Mouse (Mus musculus): ENCODE data around the gene Myo1g. TPM values are rescaled to one million over a fixed set of nuclear protein-coding genes. Genes with fewer than 3 reads are reported as not detected.

Myo1g gene
- polyA plus RNA-seq (2015; fragmentation: Nextera tagmentation; extraction: Ambion mirVana): 1.2 and 4.9 TPM in 2 replicates

DNA sequence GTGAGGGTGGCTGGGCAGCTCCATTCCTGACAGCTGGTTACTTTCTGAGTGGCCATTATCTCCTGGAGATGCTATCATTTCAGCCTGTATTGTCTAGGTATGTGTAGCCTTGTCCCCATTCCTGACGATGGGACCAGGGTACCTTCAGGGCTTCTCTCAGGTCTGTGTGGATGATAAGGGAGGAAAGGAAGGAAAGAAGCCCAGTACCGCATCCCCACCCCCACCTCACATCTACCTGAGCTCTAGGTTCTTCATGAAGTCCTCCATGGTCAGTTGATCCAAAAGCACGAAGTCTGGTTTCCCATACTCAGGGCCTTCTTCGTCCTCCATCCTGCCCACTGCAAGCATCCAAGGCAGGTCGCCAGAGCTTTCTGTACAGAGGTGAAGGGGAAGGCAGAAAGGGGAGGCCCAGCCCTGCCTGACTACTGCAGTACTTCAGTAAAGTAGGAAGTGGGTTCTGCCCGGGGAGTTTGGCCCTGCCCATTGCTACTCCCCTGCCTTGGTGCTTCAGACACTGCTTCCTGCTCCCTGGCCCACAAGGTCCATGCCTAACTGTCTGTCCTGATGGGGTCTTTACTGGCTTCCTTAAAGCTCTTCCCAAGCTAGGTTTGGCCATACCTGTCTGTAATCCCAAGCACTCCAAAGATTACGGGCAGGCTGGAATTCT is at the start of gene Myo1g:
Gene Myo1g (minus strand): TSS at position 459 of the 667 bp plus-strand sequence.
- Histone ChIP-seq H3K9ac (no peak within 1 kb of the TSS), H3K27me3 (no peaks in the 10 kb centered on the region), H3K4me2 (0 out of 2 replicates have a peak within 1 kb of the TSS, but pooled peaks have one; percentile 27), H3K4me1 (replicated peaks) (no peaks in the 10 kb centered on the region), H3K27ac (no peak within 1 kb of the TSS), H3K36me3 (peaks cover 16% of the 10 kb centered on the region), H3K9me3 (replicated peaks) (no peaks in the 10 kb centered on the region), H3K4me3 (peak within 1 kb of the TSS; percentile 17; the same call in 1 of the 2 replicates)
- no peak for ATAC-seq (replicated peaks; ENCODE audit: insufficient number of reproducible peaks, insufficient read depth, low FRiP score, low read depth)
- 54% methylated on average over 7 of the region's 7 CpGs for WGBS

DNA sequence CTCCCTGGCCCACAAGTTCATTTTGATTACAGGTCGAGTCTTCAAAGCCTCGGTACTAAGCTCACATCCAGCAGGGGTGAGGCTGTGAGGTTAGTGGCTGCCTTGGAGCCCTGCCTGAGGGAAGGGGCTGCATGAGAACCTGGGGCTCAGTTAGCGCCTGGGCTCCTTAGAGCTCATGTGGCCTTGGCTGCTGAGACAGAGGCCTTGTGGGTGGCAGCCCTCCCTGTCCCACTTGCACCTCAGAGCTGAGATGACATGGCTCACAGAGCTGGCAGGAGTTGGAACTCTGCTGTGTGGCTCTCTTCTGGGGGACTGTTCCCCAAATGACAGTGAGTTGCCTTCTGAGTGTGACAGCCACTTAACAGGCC is 48.6 kb upstream of the Myo1g start:
- Histone ChIP-seq H3K4me2 (no peak overlapping the region), H3K4me1 (replicated peaks) (peaks cover 18% of the 10 kb centered on the region), H3K36me3 (0 out of 2 replicates have a peak, but pooled peaks cover 3% of the 10 kb centered on the region), H3K27ac (no peak overlapping the region), H3K9ac (no peak overlapping the region), H3K9me3 (replicated peaks) (no peaks in the 10 kb centered on the region), H3K27me3 (no peaks in the 10 kb centered on the region), H3K4me3 (no peak overlapping the region)
- no peak for ATAC-seq (replicated peaks; ENCODE audit: insufficient number of reproducible peaks, insufficient read depth, low FRiP score, low read depth)
- 40% methylated on average over 3 of the region's 3 CpGs for WGBS

DNA sequence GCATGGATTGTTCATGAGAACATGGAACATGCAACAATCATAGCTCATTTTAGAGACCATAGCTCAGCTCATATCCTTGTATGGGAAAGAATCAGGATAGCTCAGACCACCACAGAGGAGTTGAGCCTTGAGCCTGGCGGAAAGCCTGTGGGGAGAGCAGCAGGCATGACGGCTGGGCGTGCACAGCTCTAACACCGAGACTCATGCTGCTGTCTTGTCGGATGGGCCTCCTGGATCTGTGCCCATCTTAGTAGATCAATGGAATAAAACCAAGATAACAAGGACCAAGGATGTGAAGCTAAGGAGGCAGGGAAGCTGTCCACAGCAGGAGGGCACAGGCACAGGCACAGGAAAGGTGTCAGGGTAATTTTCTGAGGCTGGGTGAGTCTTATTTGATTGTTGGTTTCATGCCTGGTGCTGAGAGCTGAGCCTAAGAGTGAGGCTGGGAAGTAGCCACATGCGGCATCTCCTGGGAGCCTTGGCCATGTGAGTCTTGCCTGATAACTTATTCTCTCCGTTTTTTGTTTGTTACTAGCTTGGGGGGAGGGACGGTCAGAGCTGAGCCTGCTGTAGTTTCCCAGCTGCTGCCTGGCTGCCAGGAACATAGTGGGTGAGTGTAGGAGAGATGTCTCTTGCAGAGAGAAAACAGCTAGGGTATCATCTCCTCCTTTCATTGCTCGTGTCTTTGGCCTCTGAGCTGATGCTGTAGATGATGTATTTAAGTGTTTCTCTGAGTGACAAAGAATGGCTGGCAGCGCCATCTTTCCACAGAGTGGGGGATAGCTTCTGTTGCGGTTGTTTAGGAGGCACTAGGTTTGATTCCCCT is 48.0 kb upstream of the Myo1g start:
- WGBS: 54% methylated on average over 11 of the region's 11 CpGs
- H3K9ac ChIP-seq: no peak overlapping the region
- no peaks in the 10 kb centered on the region for H3K27me3 ChIP-seq
- H3K9me3 ChIP-seq (replicated peaks): no peaks in the 10 kb centered on the region
- 0 out of 2 replicates have a peak, but pooled peaks cover 3% of the 10 kb centered on the region for H3K36me3 ChIP-seq
- peaks cover 22% of the 10 kb centered on the region for H3K4me1 ChIP-seq (replicated peaks)
- no peak overlapping the region for H3K4me2 ChIP-seq
- no peak overlapping the region for H3K4me3 ChIP-seq
- no peak for ATAC-seq (replicated peaks; ENCODE audit: insufficient number of reproducible peaks, insufficient read depth, low FRiP score, low read depth)
- H3K27ac ChIP-seq: peak overlapping the region; percentile 28; the same call in 1 of the 2 replicates

DNA sequence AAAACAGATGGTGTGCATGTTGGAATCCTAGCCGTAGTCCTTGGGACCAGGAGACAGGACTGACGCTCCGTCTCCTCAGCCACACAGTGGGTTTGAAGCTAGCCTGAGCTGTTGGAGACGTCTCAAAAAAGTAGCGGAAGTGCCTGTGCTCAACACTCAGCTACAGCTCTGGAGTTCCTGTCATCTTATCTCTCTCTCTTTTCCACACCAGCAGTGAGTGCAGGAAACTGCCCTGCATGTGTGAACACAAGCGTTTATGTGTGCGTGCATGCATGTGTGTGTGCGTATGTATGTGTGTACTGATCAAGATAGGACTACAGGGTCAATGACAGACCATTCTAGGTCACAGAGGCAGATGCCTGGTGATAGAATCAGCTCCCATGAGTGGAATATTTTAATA is 47.2 kb upstream of the Myo1g start:
- WGBS: 40% methylated on average over 8 of the region's 8 CpGs
- Histone ChIP-seq H3K27me3 (no peaks in the 10 kb centered on the region), H3K9me3 (replicated peaks) (no peaks in the 10 kb centered on the region), H3K9ac (no peak overlapping the region), H3K27ac (no peak overlapping the region), H3K4me2 (no peak overlapping the region), H3K4me1 (replicated peaks) (peaks cover 28% of the 10 kb centered on the region), H3K36me3 (0 out of 2 replicates have a peak, but pooled peaks cover 3% of the 10 kb centered on the region), H3K4me3 (no peak overlapping the region)
- 0 out of 2 replicates have a peak, but pooled peaks have one; percentile 47 for ATAC-seq (replicated peaks; ENCODE audit: insufficient number of reproducible peaks, insufficient read depth, low FRiP score, low read depth)

DNA sequence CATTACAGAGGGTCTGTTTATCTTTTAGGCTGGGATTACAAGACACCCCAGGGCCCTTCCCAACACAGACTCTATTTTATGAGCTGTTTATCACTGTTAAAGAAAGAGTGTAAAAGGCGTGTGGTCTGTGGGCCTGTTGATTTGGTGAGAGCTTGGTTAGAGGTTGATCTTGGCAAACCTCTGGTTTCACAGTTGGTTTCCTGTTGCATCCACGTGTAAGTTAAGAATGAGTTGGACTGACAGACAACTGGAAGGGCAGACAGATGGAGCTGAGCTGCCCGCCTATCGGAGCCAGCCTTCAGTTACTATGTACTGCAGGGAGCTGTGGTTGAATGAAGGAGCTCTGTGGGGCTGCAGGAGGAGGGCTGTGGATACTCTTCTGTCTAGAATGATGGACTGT is 45.7 kb upstream of the Myo1g start:
- Histone ChIP-seq H3K9me3 (replicated peaks) (no peaks in the 10 kb centered on the region), H3K4me2 (no peak overlapping the region), H3K36me3 (0 out of 2 replicates have a peak, but pooled peaks cover 2% of the 10 kb centered on the region), H3K27ac (no peak overlapping the region), H3K4me1 (replicated peaks) (peaks cover 30% of the 10 kb centered on the region), H3K27me3 (no peaks in the 10 kb centered on the region), H3K4me3 (no peak overlapping the region), H3K9ac (no peak overlapping the region)
- ATAC-seq (replicated peaks; ENCODE audit: insufficient number of reproducible peaks, insufficient read depth, low FRiP score, low read depth): no peak
- WGBS: 76% methylated on average over 4 of the region's 4 CpGs

DNA sequence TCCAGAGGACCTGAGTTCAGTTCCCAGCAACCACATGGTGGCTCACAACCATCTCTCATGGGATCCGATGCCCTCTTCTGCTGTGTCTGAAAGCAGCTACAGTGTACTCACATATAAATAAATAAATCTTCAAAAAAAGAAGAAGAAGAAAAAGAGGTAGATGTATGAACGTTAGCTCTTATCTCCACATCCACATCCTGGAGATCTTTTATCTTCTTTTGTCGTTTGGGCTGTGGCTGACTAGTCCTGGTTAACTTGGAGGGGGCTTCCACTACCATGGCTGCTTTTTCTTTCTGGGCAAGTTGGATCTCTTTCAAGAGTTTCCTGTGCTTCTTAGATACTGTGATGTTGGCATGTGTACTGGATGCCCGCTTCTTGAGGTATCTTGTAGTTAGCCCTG is 42.4 kb upstream of the Myo1g start:
- Histone ChIP-seq H3K4me3 (no peak overlapping the region), H3K36me3 (no peaks in the 10 kb centered on the region), H3K27me3 (no peaks in the 10 kb centered on the region), H3K9me3 (replicated peaks) (no peaks in the 10 kb centered on the region), H3K9ac (no peak overlapping the region), H3K4me1 (replicated peaks) (peaks cover 16% of the 10 kb centered on the region), H3K4me2 (no peak overlapping the region), H3K27ac (no peak overlapping the region)
- WGBS: 80% methylated on average over 4 of the region's 4 CpGs
- ATAC-seq (replicated peaks; ENCODE audit: insufficient number of reproducible peaks, insufficient read depth, low FRiP score, low read depth): no peak

DNA sequence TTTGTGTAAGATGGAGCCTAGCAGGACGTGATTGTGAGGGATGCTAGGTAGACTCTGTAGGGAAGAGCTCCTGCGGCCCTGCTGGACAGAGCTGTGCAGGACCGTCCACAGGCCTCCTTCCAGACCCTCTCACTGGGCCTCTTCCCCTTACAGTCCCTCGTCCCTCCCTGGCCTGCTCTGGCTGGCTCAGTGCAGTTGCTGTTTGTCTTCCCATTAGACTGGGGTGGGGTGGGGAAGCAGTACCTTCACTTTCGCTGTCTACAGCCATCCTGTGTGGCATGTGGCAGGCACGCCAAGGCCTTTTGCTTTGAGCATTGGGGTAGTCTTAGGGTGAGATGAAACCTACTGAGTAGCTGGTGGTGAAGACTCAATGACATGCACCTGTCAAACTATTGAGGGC is 41.6 kb upstream of the Myo1g start:
- Histone ChIP-seq H3K9me3 (replicated peaks) (no peaks in the 10 kb centered on the region), H3K27ac (no peak overlapping the region), H3K4me1 (replicated peaks) (peaks cover 12% of the 10 kb centered on the region), H3K4me3 (peak overlapping the region; percentile 28; the same call in 1 of the 2 replicates), H3K4me2 (no peak overlapping the region; the same call in 1 of the 2 replicates), H3K36me3 (no peaks in the 10 kb centered on the region), H3K9ac (no peak overlapping the region), H3K27me3 (no peaks in the 10 kb centered on the region)
- 68% methylated on average over 6 of the region's 6 CpGs for WGBS
- ATAC-seq (replicated peaks; ENCODE audit: insufficient number of reproducible peaks, insufficient read depth, low FRiP score, low read depth): no peak

DNA sequence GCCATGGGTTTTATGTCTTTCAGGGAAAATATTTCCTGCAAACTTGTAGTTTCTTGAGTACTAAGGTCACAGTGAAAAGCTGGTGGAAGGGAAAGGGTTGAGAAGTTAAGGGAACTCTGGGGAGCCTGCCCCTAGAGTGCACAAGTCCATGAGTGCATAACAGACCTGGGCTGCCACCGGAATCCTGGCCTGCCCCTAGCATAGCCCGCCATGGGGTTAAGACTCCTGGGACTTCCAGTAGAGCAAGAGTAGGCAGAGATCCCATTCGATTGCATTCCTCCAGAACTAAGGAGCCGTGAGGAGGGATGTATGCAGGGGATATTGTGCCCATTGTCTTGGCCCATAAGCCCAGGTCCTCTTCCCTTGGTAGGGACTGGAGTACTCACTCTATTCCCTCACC is 40.7 kb upstream of the Myo1g start:
- H3K27me3 ChIP-seq: no peaks in the 10 kb centered on the region
- H3K4me2 ChIP-seq: 0 out of 2 replicates have a peak overlapping the region, but pooled peaks have one; percentile 2
- H3K4me3 ChIP-seq: peak overlapping the region; percentile 28
- WGBS: 81% methylated on average over 4 of the region's 4 CpGs
- H3K4me1 ChIP-seq (replicated peaks): peaks cover 12% of the 10 kb centered on the region
- H3K27ac ChIP-seq: no peak overlapping the region
- H3K36me3 ChIP-seq: no peaks in the 10 kb centered on the region
- no peak overlapping the region for H3K9ac ChIP-seq
- H3K9me3 ChIP-seq (replicated peaks): no peaks in the 10 kb centered on the region
- ATAC-seq (replicated peaks; ENCODE audit: insufficient number of reproducible peaks, insufficient read depth, low FRiP score, low read depth): no peak

DNA sequence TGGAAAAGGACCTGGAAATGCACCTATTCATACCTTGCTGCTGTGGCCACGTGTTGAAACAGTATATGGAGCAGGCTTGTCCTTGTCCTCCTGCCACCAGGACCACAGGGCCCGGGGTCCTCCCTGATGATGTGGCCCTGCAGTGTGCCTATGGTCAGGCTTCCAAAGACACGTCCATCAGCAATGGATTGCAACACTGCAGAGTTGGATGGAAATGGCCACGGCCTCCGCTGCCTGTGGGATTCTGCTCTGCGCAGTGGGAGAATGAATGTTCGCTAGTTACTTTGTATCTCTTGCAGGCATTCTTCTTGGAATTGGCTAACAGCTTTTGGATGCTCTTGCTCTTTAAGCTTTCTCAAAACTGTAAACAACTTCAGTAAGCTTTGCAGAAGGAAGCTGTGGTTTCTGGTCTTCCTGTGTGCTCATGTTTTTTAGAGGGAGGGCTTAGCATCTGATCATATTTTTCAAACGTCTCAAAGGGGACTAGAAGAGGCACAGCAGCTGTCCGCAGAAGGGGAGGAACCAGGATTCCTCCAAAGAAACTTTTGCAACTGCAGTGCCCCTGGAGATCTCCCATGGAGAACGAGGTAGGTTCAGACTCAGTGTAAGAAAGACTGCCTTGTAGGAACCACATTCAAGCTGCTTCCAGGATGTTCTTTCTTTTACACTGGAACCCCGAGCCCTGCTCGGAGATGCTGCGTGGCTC is 40.0 kb upstream of the Myo1g start:
- Histone ChIP-seq H3K27me3 (no peaks in the 10 kb centered on the region), H3K4me1 (replicated peaks) (peaks cover 12% of the 10 kb centered on the region), H3K9ac (no peak overlapping the region), H3K4me3 (peak overlapping the region; percentile 28), H3K9me3 (replicated peaks) (no peaks in the 10 kb centered on the region), H3K4me2 (peak overlapping the region; percentile 3; the same call in 1 of the 2 replicates), H3K36me3 (no peaks in the 10 kb centered on the region), H3K27ac (peak overlapping the region; percentile 21; the same call in 1 of the 2 replicates)
- ATAC-seq (replicated peaks; ENCODE audit: insufficient number of reproducible peaks, insufficient read depth, low FRiP score, low read depth): no peak
- 80% methylated on average over 13 of the region's 13 CpGs for WGBS

DNA sequence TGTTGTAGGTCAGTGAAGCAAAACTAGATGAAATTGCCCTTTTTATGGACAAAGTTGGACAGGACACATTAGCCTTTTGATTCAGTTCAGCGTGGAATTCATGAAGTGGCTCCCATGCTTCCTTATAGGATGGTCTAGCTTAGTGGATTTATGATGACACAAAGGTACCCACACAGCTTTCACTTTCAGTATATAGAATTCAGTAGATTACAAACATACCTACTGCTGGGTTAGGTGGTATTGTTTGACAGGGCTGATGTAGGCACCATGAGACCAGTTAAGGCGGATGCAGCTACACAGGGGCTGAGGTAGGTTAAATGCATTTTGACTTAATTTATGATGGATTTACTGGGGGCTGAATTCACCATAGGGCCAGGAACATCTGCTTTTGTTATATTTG is 39.2 kb upstream of the Myo1g start:
- H3K4me3 ChIP-seq: no peak overlapping the region
- no peaks in the 10 kb centered on the region for H3K27me3 ChIP-seq
- H3K9me3 ChIP-seq (replicated peaks): no peaks in the 10 kb centered on the region
- no peak for ATAC-seq (replicated peaks; ENCODE audit: insufficient number of reproducible peaks, insufficient read depth, low FRiP score, low read depth)
- no peak overlapping the region for H3K4me2 ChIP-seq
- no peaks in the 10 kb centered on the region for H3K36me3 ChIP-seq
- H3K9ac ChIP-seq: no peak overlapping the region
- WGBS: 92% methylated on average over 2 of the region's 2 CpGs
- H3K4me1 ChIP-seq (replicated peaks): peaks cover 13% of the 10 kb centered on the region
- H3K27ac ChIP-seq: no peak overlapping the region

DNA sequence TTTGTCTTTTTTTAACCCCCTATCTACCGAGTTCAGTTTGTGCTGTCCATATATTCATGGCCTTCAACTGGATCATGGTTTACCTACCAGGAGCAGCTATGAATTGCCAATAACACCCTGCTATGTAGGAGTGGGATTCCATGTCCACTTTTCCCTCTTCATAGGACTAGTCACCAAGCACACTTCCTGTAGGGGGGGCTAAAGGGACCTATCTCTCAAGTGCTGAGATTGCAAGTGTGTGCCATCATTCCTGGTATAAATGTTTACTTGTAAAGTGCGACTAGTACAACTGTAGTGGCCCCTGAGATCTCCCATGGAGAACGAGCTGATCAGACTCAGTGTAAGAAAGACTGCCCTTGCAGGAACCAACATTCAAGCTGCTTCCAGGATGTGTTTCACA is 37.5 kb upstream of the Myo1g start:
- no peaks in the 10 kb centered on the region for H3K36me3 ChIP-seq
- 71% methylated on average over 3 of the region's 3 CpGs for whole genome bisulfite sequencing

More for the DNA sequence above, 37.5 kb upstream of the Myo1g start:
- Histone ChIP-seq H3K27me3 (no peaks in the 10 kb centered on the region), H3K9me3 (replicated peaks) (no peaks in the 10 kb centered on the region), H3K27ac (no peak overlapping the region), H3K4me2 (no peak overlapping the region), H3K4me1 (replicated peaks) (peaks cover 10% of the 10 kb centered on the region), H3K4me3 (no peak overlapping the region), H3K9ac (no peak overlapping the region)
- ATAC-seq (replicated peaks; ENCODE audit: insufficient number of reproducible peaks, insufficient read depth, low FRiP score, low read depth): no peak

Data from heart, embryonic 15.5 days (tissue).